Mouse (Mus musculus): Measurements from ENCODE around the gene Schip1.
"Not testable (repeated sequence)": the region's sequence is repeated elsewhere in the genome, so short reads cannot be mapped to it uniquely, and the experiment has no call there.

Gene Schip1

GRCm38 (mm10) chr3:68064731-68065130 is at the start of gene Schip1:
Schip1 (plus strand) TSS chr3:68064802.
- DNase-seq (ENCODE audit: extremely low read depth, insufficient read length, low spot score) = no peak

- DNase-seq (ENCODE audit: extremely low read depth, insufficient read length, low spot score) = no peak
Observed at GRCm38 (mm10) chr3:68015786-68016185, 48.8 kb upstream of the Schip1 start.

- DNase-seq (ENCODE audit: extremely low read depth, insufficient read length, low spot score) = no peak
Observed at GRCm38 (mm10) chr3:68019401-68019800, 45.2 kb upstream of the Schip1 start.

GRCm38 (mm10) chr3:68036097-68036496 is 28.5 kb upstream of the Schip1 start:
- DNase-seq (ENCODE audit: extremely low read depth, insufficient read length, low spot score) = no peak

DNA sequence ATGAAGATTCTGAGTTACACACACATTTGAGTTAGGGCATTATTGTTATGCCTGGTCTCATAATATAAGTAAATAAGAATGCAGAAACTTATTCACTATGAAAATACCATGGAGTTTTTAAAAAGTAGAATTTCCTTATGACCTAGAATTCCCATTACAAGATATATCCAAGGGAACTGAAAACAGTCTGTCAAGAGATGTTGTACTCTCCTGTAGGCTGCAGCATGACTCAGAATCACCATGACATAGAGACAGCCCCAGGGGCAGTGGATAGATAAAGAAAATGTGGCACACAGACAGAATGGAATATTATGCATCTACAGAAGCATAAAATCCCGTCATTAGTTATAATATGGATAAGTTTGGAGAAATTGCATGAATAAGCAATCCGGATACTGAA is 21.7 kb upstream of the Schip1 start:
- no peak for DNase-seq (ENCODE audit: extremely low read depth, insufficient read length, low spot score)

- no peak for DNase-seq (ENCODE audit: extremely low read depth, insufficient read length, low spot score)
Observed at GRCm38 (mm10) chr3:68045475-68046416, 18.9 kb upstream of the Schip1 start.

GRCm38 (mm10) chr3:68053538-68053937 is 11.1 kb upstream of the Schip1 start:
- DNase-seq (ENCODE audit: extremely low read depth, insufficient read length, low spot score) = no peak

DNA sequence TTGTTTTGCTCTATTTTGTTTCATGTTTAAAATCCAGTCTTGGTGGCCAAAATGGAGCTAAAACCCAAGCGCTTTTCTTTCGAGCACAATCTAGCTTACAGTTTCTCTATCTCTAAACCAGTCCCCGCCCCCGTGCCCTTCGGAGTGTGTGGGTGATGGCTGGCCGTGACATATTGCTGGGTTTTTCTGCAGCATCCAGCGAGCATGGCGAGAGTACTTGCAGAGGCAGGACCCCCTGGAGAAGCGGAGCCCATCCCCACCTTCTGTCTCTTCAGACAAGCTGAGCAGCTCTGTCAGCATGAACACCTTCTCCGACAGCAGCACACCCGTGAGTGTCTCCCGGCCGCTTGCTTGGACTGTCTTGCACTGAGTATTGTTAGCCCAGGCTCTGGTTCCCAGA is 9.5 kb upstream of the Schip1 start:
- no peak for DNase-seq (ENCODE audit: extremely low read depth, insufficient read length, low spot score)

GRCm38 (mm10) chr3:68056373-68057275 is 8.0 kb upstream of the Schip1 start:
- DNase-seq (ENCODE audit: extremely low read depth, insufficient read length, low spot score) = peak; percentile 25

DNA sequence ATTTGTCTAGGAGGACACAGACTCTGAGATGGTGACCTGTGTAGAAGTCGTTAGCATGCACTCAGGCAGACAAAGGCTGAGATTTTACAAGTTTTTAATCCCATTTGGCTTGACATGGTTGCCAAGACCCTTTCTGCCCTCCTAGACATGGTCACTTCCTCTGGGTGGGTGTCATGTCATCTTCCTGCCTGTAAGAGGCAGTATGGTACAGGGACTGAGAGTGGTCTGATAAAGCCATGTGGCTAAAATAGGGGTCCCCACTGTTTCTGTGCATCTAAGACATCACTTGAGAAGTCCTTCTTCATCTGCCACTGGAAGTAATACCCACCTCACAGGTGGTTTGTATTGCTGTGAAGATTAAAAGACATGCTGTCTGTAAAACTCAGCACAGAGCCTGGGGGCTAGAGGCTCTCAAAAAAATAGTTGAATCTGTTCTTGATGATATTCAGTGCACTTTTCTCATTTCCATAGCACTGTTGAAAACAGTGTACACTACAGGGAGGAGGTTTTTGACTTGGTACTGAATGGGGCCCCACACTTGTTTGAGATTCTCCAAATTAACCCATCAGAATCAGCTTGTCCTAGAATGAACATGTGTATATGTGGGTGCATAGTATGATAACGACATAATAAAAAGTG is 5.3 kb upstream of the Schip1 start:
- no peak for DNase-seq (ENCODE audit: extremely low read depth, insufficient read length, low spot score)

DNA sequence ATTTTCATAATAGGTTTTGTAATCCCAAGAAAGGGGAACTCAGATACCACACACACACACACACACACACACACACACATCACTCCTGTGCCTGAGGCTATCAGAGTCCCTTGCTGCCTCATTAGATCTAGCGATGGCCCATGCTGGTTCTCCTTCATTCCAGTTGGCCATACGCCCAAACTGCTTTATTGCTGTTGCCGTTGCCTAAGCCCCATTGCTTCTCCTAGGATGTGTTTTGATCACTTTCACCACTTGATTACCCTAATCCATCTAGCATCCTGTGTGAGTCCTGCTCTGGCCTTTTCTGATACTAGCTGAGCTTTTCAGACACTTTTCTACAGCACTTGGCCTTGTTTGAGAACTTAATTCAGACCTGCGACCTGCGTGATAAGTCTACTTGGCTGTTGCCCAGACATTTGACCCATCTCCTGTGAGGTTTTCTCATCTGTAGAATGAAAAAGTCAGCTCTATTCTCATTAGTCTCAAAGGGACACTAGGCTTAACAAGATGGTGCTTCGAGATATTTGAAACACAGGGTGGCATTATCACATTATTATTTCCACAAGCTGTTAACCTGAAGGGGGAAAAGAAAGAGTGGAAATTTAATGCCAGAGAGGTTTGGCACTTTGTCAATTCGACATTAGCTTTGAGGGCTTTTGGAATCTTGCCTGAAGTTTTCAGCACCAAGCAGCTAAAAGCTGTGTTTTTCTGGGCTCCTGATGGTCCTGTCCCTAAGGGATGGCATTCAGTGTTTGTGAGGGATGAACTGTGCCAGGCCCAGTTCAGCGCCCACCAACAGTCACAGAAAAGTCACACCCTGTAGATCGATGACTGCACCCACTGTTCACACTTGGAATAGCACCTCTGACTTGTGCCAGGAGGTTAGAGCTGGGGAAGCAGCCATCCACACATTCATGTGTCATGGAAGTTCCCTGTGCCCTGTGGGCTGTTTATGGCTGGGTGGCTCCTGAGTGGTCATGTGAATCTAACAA is 7.1 kb downstream of the Schip1 start:
- DNase-seq (ENCODE audit: extremely low read depth, insufficient read length, low spot score) = no peak

DNA sequence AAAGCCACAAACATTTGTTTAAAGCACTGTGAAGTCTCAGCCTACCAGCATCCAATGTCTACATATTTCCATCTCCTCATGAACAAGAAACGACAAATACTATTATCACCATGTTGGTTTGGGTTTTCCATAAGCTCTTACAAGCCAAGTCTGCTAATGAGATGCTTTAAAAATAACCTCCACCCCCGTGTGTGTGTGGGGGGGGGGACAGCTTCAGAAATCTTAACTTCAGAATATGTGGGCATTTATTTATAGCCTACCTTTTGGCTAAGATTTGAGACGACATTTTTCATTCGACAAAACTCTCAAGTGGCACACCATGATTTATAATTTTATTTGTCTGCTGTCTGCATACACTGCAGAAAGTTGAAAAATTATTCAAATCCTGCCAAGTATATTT is 12.8 kb downstream of the Schip1 start:
- no peak for DNase-seq (ENCODE audit: extremely low read depth, insufficient read length, low spot score)

GRCm38 (mm10) chr3:68085024-68085423 is 20.4 kb downstream of the Schip1 start:
- no peak for DNase-seq (ENCODE audit: extremely low read depth, insufficient read length, low spot score)

DNA sequence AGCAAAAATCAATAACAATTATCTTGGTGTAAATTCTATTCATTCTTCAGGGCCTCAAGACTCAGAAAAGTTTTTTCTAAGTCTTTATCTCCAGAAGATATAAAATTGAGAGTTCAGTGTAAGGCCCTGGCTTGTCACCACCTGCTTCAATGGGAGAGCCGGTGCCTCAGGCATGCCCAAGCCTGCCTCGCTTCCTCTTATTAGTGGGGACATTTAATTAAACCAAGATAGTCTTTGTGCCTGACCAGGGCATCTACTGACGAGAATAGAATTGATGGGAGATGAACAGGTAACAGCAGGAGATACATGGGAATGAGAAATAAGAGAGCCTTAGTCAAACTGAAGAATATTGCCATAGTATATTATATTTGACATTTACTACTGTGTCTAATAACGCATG is 27.5 kb downstream of the Schip1 start:
- no peak for DNase-seq (ENCODE audit: extremely low read depth, insufficient read length, low spot score)

DNA sequence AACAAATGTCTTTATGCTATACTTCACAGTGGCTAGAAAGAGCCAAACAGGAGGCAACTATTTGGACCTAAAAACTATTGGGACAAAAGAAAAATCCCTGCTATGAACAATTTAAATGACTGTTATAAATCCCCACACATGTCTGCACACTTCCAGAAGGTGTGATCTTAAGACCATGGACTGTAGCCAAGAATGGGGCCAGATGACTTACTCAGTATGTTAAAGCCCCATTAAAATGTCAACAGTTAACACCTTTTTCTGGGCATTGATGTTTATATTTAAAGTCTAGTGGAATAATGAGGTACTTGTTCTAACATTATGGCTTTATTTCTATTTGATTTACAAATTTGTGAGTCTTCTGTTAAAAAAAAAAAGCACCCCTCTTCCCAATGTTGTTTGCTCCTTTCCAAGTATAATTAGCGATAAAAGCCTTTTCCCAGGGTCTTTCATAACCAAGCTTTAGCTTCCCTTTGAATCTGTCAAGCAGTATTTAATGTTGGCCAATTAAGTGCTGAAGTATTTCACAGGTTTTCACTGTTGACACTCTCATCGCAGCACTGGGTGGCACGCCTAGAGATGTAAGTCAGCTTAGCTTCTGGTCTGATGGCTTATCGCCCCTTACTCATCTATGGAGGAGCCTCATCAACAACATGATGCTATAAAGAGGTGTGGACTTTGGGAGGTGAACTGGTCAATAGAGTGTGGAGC is 32.3 kb downstream of the Schip1 start:
- DNase-seq (ENCODE audit: extremely low read depth, insufficient read length, low spot score) = no peak

DNA sequence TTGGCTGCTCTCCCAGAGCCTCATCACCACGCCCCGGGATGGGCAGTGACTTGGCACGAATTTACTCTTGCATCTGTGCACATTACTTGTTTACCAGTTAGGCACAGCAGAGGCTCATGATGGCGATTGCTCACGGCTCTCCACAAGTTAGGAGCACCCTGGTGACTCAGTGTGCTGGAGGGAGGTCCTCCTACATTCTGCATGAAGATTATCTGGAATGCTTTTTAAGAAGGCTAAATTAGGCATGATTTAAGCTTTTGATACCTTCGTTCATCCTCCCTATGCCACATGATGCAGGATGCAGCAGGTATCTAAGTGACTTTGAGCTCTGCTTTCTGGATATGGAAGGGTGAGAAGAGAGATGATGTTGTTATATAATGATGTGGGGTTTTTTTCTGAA is 35.0 kb downstream of the Schip1 start:
- DNase-seq (ENCODE audit: extremely low read depth, insufficient read length, low spot score) = not testable (repeated sequence)

GRCm38 (mm10) chr3:68101343-68101742 is 36.7 kb downstream of the Schip1 start:
- DNase-seq (ENCODE audit: extremely low read depth, insufficient read length, low spot score) = no peak

DNA sequence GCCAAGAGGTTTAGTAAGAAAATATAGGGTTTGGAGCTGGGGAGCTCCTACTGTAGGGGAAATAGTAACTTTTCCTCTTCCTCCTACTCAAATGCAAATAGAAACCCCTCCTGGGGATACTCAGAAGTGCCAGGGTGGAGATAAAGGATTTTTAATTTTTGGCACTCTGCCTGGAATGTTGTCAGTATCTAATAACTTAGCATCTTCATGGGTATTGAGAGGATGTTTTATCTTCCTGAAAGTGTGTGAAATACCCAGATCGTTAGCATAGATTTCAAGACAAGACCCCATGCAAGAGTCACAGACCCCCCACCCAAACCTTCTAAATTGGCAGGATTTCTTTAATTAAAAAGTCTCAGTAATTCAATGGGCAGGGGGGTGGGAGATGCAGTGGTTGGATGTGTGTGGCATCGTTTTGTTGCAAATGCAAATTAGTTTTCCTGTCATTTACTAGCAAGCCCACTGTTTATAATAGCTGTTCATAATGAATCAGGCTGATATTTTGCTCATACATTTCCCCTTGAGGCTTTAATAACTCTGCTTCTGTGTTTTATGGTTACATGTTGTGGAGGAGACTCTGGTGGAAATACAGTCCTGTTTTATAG is 40.6 kb downstream of the Schip1 start:
- no peak for DNase-seq (ENCODE audit: extremely low read depth, insufficient read length, low spot score)

DNA sequence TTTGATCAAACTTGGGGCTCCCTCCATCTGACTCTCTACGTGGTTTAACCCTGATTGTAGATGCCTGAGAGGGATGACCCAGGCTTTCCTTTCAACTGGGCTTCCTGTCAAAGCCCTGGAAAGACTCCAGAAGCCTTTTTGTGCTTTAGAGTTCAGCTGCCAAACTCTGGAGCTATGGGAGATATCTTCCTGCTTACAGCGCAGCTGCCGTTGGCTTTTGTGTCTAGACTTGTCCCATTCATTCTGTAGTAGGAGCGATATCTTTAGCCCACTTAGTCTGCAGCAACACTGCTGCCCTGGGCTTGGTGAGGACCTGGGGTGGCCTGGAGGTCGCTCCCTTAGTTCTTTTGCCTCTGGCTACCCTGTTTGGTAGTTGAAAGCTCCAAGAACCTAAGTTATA is 56.7 kb downstream of the Schip1 start:
- DNase-seq (ENCODE audit: extremely low read depth, insufficient read length, low spot score) = no peak

Data from 3134 (cell line).